Mouse (Mus musculus) lung, embryonic 15.5 days (tissue): ENCODE data around the gene Ptf1a. TPM values are rescaled to one million over a fixed set of nuclear protein-coding genes. Genes with fewer than 3 reads are reported as not detected.

Experiments used
- ATAC-seq: fragments of 200-750 bp; cut with Nextera tagmentation; 2 replicates; pipeline ENCODE4 v1.8.0; 2017; ENCODE audit warnings: moderate number of reproducible peaks, borderline replicate concordance; ENCODE audit not compliant: low FRiP score, low TSS enrichment; ENCODE audit errors: extremely low read depth
- H3K27ac ChIP-seq: fragments of 300-500 bp; sonication (generic); 2 replicates; pipeline ENCODE4 v1.5.1; 2015; ENCODE audit warnings: moderate library complexity, mild to moderate bottlenecking, inconsistent platforms
- H3K27me3 ChIP-seq: fragments of 300-500 bp; sonication (generic); 2 replicates; pipeline ENCODE4 v1.6.1; 2015; ENCODE audit warnings: inconsistent platforms
- H3K36me3 ChIP-seq: fragments of 300-500 bp; sonication (generic); 2 replicates; pipeline ENCODE4 v1.6.1; 2015; ENCODE audit warnings: inconsistent platforms
- H3K4me1 ChIP-seq: fragments of 300-500 bp; sonication (generic); 2 replicates; pipeline ENCODE4 v1.6.1; 2015; ENCODE audit warnings: inconsistent platforms
- H3K4me2 ChIP-seq: fragments of 300-500 bp; sonication (generic); 2 replicates; pipeline ENCODE4 v1.6.1; 2015; ENCODE audit warnings: inconsistent platforms, mild to moderate bottlenecking, moderate library complexity
- H3K4me3 ChIP-seq: fragments of 300-500 bp; sonication (generic); 2 replicates; pipeline ENCODE4 v1.5.1; 2015; ENCODE audit warnings: mild to moderate bottlenecking, inconsistent platforms
- H3K9ac ChIP-seq: fragments of 300-500 bp; sonication (generic); 2 replicates; pipeline ENCODE4 v1.6.1; 2015; ENCODE audit warnings: inconsistent platforms
- H3K9me3 ChIP-seq: fragments of 300-500 bp; sonication (generic); 2 replicates; pipeline ENCODE4 v1.6.1; 2016; ENCODE audit warnings: inconsistent platforms
- WGBS: fragments of 180-500 bp; shearing (Covaris S2); methylation state at CpG from one replicate; pipeline ENCODE4 v1.1.7; 2015; 5-methylcytosine and 5-hydroxymethylcytosine counted together
- polyA plus RNA-seq: library from polyadenylated mRNA; unstranded; fragments of >200 nt; fragmentation: Nextera tagmentation; extraction: Ambion mirVana; gene quantifications from 2 replicates; pipeline ENCODE4 v1.2.1, GENCODE M21; 2015

Ptf1a gene
- not detected in 2 replicates for polyA plus RNA-seq

DNA sequence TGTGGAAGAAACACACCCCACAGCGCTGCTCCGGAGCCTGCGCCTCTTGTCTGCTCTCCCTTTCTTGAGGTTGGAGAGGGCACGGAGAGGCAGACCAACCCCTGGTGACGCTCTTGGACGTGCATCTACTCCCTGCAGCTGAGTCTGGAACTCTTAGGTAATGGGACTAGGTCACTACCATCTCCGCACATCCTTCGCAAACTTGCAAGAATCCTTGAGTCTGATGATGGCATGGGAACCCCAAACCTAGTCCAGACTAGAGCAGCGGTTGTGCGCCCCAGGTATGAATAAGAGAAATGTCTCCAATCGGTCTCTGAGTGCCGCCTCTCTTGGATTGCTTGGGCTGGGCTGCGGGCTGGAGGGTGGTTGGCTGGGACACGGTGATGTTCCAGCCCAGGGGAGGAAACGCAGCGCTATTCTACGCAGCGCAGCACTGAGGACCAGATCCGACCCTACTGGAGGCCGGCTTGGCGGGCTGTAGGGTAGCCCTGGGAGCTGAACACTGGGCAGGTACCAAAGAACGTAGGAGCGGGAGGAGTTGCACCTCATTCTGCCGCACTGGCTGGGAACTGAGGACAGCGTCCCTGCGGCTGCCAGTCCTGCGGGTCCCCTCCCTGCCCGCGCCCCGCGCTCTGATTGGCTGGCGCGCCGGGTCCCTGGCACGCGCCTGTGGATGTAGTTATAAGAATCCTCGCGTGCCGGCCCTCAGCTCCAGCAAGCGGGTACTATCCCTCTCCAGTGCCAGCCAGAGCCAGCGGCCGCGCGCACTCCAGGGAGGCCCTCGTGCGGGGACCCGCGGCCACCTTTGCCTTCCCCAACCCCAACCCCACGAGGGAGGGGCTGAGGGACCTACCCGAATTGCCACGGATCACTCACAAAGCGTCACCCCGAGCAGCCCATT, at the start of gene Ptf1a:
Gene Ptf1a, plus strand, starts transcription at position 733 of the 901 bp plus-strand sequence.
- Histone ChIP-seq H3K9ac (no peak within 1 kb of the TSS), H3K4me2 (peak within 1 kb of the TSS; percentile 50), H3K27ac (no peak within 1 kb of the TSS), H3K36me3 (no peaks in the 10 kb centered on the region), H3K4me3 (peak within 1 kb of the TSS; percentile 23), H3K4me1 (peaks cover 19% of the 10 kb centered on the region), H3K27me3 (peaks cover 93% of the 10 kb centered on the region), H3K9me3 (no peaks in the 10 kb centered on the region)
- 0 out of 2 replicates have a peak, but pooled peaks have one; percentile 47 for ATAC-seq
- 1% methylated on average over 49 of the region's 53 CpGs for WGBS

- 0 out of 2 replicates have a peak, but pooled peaks have one; percentile 50 for ATAC-seq
- no peaks in the 10 kb centered on the region for H3K36me3 ChIP-seq
- WGBS, result 39% methylated on average over 5 of the region's 5 CpGs
- H3K27me3 ChIP-seq, result no peaks in the 10 kb centered on the region
- H3K4me1 ChIP-seq, result no peaks in the 10 kb centered on the region
- no peak overlapping the region for H3K4me2 ChIP-seq
- no peak overlapping the region for H3K9ac ChIP-seq
- no peak overlapping the region for H3K27ac ChIP-seq
- no peak overlapping the region for H3K4me3 ChIP-seq
- no peaks in the 10 kb centered on the region for H3K9me3 ChIP-seq
Measured at GRCm38 (mm10) chr2:19405409-19405808, 40.1 kb upstream of the Ptf1a start.

DNA sequence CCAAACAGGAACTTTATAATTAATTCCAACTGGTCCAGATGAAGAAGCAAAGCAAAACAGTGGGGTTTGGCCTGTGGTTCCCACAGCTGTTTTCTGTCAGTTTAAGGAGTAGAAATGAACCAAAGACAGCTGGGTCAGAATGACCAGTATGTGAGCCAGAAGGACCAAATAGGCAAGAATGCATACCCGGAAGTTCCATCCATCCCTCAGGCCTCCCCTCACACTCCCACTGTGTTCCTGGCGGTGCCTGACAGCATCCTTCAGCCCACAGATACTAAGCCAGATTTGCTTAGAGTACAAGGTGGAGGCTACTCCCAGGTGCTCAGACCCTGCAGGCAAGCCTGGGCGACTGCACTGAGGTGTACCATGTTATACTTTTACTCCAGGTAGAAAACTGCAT, 38.9 kb upstream of the Ptf1a start:
- no peak overlapping the region for H3K27ac ChIP-seq
- H3K27me3 ChIP-seq, result no peaks in the 10 kb centered on the region
- H3K4me1 ChIP-seq, result no peaks in the 10 kb centered on the region
- H3K36me3 ChIP-seq, result no peaks in the 10 kb centered on the region
- ATAC-seq, result peak; percentile 71; the same call in 1 of the 2 replicates
- H3K4me2 ChIP-seq, result no peak overlapping the region
- H3K9me3 ChIP-seq, result no peaks in the 10 kb centered on the region
- no peak overlapping the region for H3K4me3 ChIP-seq
- H3K9ac ChIP-seq, result no peak overlapping the region
- 44% methylated on average over 3 of the region's 3 CpGs for WGBS

GRCm38 (mm10) chr2:19414222-19414965, 31.1 kb upstream of the Ptf1a start:
- 19% methylated on average over 19 of the region's 19 CpGs for WGBS
- ATAC-seq, result no peak; the same call in 1 of the 2 replicates
- Histone ChIP-seq H3K4me2 (peak overlapping the region; percentile 51), H3K27ac (no peak overlapping the region), H3K36me3 (no peaks in the 10 kb centered on the region), H3K9me3 (no peaks in the 10 kb centered on the region), H3K9ac (no peak overlapping the region), H3K4me3 (peak overlapping the region; percentile 26), H3K4me1 (0 out of 2 replicates have a peak, but pooled peaks cover 6% of the 10 kb centered on the region), H3K27me3 (no peaks in the 10 kb centered on the region; the same call in 1 of the 2 replicates)

- H3K36me3 ChIP-seq, result no peaks in the 10 kb centered on the region
- WGBS, result 2% methylated on average over 6 of the region's 6 CpGs
- ATAC-seq, result peak; percentile 31; the same call in 1 of the 2 replicates
Measured at GRCm38 (mm10) chr2:19415063-19415521, 30.4 kb upstream of the Ptf1a start.

GRCm38 (mm10) chr2:19416066-19416465, 29.4 kb upstream of the Ptf1a start:
- Histone ChIP-seq H3K4me2 (no peak overlapping the region), H3K4me3 (no peak overlapping the region), H3K9me3 (no peaks in the 10 kb centered on the region), H3K27ac (no peak overlapping the region), H3K27me3 (no peaks in the 10 kb centered on the region; the same call in 1 of the 2 replicates), H3K9ac (no peak overlapping the region), H3K4me1 (0 out of 2 replicates have a peak, but pooled peaks cover 6% of the 10 kb centered on the region), H3K36me3 (no peaks in the 10 kb centered on the region)
- 64% methylated on average over 6 of the region's 6 CpGs for WGBS
- no peak for ATAC-seq

More at GRCm38 (mm10) chr2:19415063-19415521, 30.4 kb upstream of the Ptf1a start:
- Histone ChIP-seq H3K9ac (no peak overlapping the region), H3K4me1 (0 out of 2 replicates have a peak, but pooled peaks cover 6% of the 10 kb centered on the region), H3K4me2 (peak overlapping the region; percentile 51), H3K9me3 (no peaks in the 10 kb centered on the region), H3K27ac (no peak overlapping the region), H3K27me3 (no peaks in the 10 kb centered on the region; the same call in 1 of the 2 replicates), H3K4me3 (peak overlapping the region; percentile 26)

DNA sequence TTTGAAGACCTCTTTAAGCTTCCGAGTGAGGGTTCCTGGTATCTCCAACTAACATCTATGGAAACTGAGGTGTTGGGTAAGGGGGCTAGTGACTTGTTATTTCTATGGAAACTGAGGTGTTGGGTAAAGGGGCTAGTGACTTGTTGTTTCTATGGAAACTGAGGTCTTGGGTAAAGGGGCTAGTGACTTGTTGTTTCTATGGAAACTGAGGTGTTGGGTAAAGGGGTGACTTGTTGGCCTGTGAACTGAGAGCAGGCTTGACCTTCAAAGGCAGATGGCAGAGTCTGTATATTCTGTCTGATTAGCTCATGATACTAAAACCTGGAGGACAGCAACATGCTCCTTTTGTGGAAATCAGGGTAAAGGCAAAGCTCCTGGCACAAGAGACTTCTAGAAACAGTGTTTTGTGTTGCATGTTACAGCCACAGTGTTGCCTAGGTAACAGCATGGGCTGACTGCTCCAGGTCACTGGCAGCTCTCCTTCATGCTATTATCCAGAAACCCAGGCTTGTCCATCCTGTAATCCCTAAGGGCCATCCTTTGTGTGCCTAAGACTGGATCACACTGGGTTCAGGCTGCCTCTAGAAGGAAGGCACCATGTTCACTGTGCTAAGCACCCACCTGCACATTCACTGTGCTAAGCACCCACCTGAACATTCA, 25.6 kb upstream of the Ptf1a start:
- H3K27ac ChIP-seq, result no peak overlapping the region
- WGBS, result 23% methylated on average over 1 of the region's 1 CpGs
- no peak for ATAC-seq
- H3K4me1 ChIP-seq, result 0 out of 2 replicates have a peak, but pooled peaks cover 1% of the 10 kb centered on the region
- H3K27me3 ChIP-seq, result no peaks in the 10 kb centered on the region
- no peaks in the 10 kb centered on the region for H3K9me3 ChIP-seq
- no peak overlapping the region for H3K9ac ChIP-seq
- no peaks in the 10 kb centered on the region for H3K36me3 ChIP-seq
- H3K4me2 ChIP-seq, result no peak overlapping the region
- H3K4me3 ChIP-seq, result no peak overlapping the region

DNA sequence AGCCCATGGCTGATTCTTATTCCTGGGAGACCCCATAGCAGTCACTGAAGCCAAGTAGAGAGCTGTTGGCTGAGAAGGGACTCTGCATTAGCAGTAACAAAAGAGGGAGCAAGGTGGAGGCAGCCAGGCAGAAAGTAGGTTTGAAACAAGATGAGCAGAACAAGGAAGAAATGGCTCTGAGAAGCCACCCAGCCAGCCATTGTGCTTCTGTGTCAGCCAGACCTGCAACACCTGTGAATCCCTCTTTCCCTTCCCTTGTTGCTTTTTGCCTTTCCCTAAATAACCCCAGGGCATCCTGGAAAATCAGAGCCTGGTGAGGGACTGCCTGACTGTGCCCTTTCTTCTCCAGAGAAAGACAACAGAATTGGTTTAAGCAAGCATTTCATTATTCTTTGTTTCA, 23.2 kb upstream of the Ptf1a start:
- Histone ChIP-seq H3K9ac (no peak overlapping the region), H3K9me3 (no peaks in the 10 kb centered on the region), H3K4me2 (no peak overlapping the region), H3K27ac (no peak overlapping the region), H3K36me3 (no peaks in the 10 kb centered on the region), H3K4me1 (no peaks in the 10 kb centered on the region), H3K27me3 (peaks cover 6% of the 10 kb centered on the region; the same call in 1 of the 2 replicates), H3K4me3 (no peak overlapping the region)
- ATAC-seq, result no peak

GRCm38 (mm10) chr2:19423086-19423485, 22.4 kb upstream of the Ptf1a start:
- peaks cover 9% of the 10 kb centered on the region; the same call in 1 of the 2 replicates for H3K27me3 ChIP-seq
- H3K4me2 ChIP-seq, result no peak overlapping the region
- H3K4me1 ChIP-seq, result no peaks in the 10 kb centered on the region
- H3K4me3 ChIP-seq, result no peak overlapping the region
- no peaks in the 10 kb centered on the region for H3K36me3 ChIP-seq
- H3K27ac ChIP-seq, result no peak overlapping the region
- ATAC-seq, result no peak
- H3K9ac ChIP-seq, result no peak overlapping the region
- 75% methylated on average over 6 of the region's 6 CpGs for WGBS
- no peaks in the 10 kb centered on the region for H3K9me3 ChIP-seq

- H3K27me3 ChIP-seq, result peaks cover 66% of the 10 kb centered on the region
- H3K4me3 ChIP-seq, result no peak overlapping the region
- H3K9me3 ChIP-seq, result no peaks in the 10 kb centered on the region
- no peak overlapping the region for H3K9ac ChIP-seq
- no peak overlapping the region for H3K27ac ChIP-seq
- peaks cover 9% of the 10 kb centered on the region; the same call in 1 of the 2 replicates for H3K4me1 ChIP-seq
- no peaks in the 10 kb centered on the region for H3K36me3 ChIP-seq
- H3K4me2 ChIP-seq, result no peak overlapping the region
- WGBS, result 1% methylated on average over 10 of the region's 10 CpGs
- ATAC-seq, result no peak
Measured at GRCm38 (mm10) chr2:19429031-19429430, 16.4 kb upstream of the Ptf1a start.
